Mouse (Mus musculus): ENCODE measurements around the gene Tle4.
"Not testable (repeated sequence)": the region's sequence is repeated elsewhere in the genome, so short reads cannot be mapped to it uniquely, and the experiment has no call there.

Gene Tle4

DNA sequence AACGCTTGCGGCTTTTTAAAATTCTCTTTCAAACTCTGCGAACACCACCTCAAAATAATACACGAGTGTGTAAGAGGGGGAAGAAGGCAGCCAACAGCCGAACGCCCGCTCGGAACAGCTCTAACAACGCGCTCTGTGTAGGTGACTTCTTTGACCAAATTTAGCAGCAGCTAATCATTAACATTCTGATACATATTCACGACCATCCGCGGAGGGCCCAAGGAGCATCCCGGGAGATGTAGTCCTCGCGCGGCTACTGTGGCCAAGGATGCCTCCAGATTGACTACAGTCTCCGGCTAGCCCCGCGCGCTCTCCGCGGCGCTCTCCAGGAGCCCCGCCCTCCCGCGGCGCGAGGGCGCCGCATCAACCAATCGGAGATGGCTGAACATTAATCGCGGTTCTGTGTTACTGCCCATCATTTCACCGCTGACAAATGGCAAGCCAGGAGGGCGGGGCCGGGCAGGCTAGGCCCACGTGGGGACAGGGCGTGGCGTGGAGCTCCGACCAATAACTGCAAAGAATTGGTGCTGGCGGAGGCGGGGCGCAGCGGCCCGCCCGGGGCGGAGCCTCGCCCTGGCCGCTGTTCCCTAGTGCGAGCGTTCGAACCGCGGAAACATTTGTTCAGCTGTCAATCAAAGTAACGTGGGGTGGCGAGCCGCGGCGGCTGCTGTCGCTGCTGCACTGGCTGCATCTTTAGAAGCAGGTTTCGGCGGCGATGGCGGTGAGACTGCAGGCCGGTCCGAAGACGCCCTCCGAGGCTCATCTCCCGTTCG lies at the start of gene Tle4:
Tle4 (minus strand) TSS at position 135 of the 773 bp plus-strand sequence.
- peak; percentile 100 for DNase-seq (ENCODE audit: low spot score)

DNA sequence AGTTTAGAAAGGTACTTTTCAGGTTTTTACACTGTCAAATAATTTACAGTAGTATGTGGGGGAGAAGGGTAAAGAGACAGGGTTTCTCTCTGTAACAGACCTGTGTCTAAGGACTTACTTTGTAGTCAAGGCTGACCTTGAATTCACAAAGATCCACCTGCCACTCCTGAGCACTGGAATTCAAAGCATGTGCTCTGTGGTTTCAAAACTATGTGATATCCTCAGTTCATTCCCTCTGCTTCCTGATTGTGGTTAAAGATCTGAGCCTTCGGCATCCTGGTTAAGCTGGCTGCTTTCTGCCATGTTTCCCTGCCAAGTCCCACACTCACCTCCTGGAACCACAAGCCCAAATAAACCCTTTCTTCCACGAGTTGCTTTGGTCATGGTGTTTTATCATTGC lies 47.8 kb upstream of the Tle4 start:
- no peak for DNase-seq (ENCODE audit: low spot score)

- no peak for DNase-seq (ENCODE audit: low spot score)
Observed at GRCm38 (mm10) chr19:14644756-14645155, 46.9 kb upstream of the Tle4 start.

DNA sequence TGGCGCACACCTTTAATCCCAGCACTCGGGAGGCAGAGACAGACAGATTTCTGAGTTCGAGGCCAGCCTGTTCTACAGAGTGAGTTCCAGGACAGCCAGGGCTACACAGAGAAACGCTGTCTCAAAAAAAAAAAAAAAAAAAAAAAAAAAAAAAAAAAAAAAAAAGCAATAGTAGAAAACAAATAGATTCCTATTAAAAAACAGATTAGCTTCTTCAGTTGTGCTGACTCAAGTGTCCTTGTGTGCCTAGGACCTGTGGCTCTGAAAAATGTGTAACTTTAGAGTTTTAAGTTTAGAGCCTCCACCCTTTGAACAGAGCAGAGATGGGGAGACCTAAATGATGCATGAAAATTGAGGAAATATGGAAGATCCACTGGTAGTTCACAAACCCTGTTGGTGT lies 45.2 kb upstream of the Tle4 start:
- not testable (repeated sequence) for DNase-seq (ENCODE audit: low spot score)

GRCm38 (mm10) chr19:14642663-14643062 lies 44.8 kb upstream of the Tle4 start:
- no peak for DNase-seq (ENCODE audit: low spot score)

GRCm38 (mm10) chr19:14635213-14635928 lies 37.5 kb upstream of the Tle4 start:
- peak; percentile 52 for DNase-seq (ENCODE audit: low spot score)

GRCm38 (mm10) chr19:14623355-14623754 lies 25.5 kb upstream of the Tle4 start:
- no peak for DNase-seq (ENCODE audit: low spot score)

DNA sequence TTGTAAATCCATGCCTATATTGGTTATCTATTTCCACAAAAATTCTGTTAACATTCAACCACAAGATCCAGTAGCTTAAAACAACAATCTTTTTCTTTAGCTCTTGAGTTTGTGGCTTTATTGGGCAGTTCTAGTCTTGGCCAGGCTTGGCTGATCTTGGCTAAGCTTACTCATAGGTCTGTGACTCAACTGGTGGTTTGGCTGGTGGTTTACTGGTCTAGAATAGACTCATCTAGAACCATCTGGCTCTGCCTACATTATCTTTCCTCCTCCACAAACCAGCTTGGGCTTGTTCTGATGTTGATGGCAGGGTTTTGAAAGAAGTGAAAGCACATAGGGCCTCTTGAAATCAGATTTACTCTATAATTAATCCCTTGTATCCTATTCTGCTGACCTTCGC lies 22.7 kb upstream of the Tle4 start:
- DNase-seq (ENCODE audit: low spot score) = no peak

DNA sequence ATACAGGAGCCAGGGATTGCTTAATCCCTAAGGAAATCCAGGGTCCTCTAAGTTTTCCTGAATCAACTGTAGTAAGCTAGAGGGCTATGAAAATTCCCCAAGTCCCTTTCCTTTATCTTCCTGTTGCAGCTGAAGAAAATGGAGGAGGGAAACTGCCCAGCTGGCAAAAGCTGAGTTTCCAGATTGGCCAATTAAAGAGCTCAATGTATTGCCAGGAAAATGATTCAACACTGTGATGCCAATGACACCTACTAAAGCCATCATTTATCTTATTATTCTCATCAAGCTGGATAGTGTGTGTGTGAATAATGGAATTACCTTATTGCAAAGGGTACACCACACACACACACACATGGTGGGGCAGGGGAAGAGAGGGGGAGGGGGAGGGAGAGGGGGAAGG lies 22.0 kb upstream of the Tle4 start:
- DNase-seq (ENCODE audit: low spot score) = no peak

DNA sequence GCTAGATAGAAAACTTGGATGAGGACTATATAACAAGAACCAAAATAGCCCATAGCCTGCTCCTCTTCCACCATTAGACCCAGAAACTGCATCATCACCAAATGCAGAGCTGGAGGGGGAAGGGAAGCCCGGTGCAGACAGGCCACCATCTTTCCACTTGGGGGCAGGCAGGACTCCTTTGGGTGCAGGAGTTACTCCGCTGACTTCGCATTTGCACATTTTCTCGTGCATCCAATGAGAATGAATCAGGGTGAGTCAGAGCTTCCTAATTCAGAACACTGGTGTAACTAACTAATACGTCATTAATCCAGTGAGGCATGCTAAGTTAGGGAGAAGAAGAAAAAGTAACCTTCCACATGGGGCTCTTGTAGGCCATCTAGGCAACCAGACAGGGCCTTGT lies 17.0 kb upstream of the Tle4 start:
- DNase-seq (ENCODE audit: low spot score) = no peak

DNA sequence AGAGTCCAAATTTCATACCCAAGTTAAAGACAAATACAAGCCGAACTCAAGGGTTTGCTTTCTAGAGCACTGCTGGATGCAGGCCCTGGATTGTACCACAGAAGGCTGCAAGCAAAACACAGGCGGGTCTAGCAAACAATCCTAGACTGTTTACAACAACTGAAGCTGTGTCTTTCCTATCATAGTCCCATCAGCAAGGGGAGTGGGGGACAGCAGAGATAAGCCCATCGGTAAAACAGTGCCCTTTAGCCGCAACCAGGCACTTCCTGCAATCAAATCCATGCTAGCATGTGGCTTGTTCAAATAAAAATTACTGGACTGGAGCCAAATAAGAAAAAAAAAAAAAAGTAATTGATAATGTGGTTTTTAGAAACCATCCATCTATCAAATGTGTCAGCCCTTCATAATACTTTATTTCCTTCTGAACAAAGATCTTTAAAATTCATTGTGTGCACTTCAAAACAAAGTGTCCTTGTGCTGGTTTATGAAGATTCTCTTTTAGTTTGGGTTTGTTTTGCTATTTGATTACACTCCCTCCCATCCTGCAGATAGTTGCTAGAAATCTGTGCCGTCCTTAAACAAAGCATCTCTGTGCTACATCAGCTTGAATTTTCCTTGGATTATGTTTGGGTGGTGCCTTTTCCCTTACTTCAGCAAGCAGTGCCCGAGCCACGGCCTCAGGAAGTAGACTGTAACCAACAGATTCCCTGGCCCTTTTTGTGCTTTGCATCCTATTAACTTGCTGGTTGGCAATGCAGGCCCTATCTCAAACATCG lies 12.9 kb upstream of the Tle4 start:
- DNase-seq (ENCODE audit: low spot score) = no peak

- no peak for DNase-seq (ENCODE audit: low spot score)
Observed at GRCm38 (mm10) chr19:14600841-14601240, 3.0 kb upstream of the Tle4 start.

GRCm38 (mm10) chr19:14600354-14600753 lies 2.5 kb upstream of the Tle4 start:
- DNase-seq (ENCODE audit: low spot score) = no peak

DNA sequence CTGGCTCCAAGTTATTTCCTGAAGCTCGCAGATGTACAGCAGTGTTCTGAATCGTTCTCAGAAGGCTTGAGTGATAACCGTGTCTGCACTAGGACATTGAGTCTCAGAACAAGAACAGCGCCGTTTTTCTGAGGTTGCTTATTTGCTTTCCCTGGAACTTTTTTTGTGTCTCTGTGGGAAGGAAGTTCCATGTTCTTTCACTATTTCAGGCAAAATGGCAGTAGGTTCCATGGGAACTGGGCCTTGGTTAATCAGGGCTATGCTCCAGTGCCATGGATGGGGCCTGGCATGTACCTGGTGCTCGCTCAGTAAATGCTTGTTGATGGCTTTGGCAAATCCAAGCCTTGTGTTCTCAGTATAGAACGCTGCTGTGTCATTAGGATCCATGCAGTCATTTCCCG lies 2.0 kb upstream of the Tle4 start:
- no peak for DNase-seq (ENCODE audit: low spot score)

DNA sequence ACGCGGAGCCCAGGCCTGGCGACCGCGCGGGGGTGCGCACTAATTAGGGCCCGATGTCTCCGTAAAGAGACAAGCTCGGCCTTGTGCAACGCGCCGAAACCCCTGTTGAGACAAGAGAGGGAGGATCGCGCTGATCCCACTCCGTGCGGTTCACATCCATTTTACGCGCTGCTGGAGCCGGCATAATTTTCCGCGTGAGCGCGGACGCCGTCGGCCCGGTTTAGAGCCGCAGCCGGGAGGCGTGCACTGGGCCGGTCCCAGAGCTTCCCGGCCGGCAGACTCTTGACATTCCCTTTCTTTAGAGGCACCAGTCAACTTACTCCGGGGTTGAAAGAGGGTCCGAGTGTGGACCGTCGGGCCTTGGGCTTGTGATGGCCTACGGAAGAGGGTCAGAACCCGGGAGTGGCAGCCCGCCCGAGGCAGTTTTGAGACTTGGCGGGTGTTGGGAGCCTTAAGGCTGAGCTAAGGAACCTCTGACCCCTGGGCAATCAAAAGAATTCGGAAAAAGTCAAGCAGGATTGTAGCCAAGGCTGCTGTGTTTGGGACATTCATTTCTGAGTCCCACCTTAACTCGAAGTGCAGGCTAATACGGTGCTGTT lies 938 bp upstream of the Tle4 start:
- DNase-seq (ENCODE audit: low spot score) = no peak

- peak; percentile 71 for DNase-seq (ENCODE audit: low spot score)
Observed at GRCm38 (mm10) chr19:14596941-14597916, 622 bp downstream of the Tle4 start.

DNA sequence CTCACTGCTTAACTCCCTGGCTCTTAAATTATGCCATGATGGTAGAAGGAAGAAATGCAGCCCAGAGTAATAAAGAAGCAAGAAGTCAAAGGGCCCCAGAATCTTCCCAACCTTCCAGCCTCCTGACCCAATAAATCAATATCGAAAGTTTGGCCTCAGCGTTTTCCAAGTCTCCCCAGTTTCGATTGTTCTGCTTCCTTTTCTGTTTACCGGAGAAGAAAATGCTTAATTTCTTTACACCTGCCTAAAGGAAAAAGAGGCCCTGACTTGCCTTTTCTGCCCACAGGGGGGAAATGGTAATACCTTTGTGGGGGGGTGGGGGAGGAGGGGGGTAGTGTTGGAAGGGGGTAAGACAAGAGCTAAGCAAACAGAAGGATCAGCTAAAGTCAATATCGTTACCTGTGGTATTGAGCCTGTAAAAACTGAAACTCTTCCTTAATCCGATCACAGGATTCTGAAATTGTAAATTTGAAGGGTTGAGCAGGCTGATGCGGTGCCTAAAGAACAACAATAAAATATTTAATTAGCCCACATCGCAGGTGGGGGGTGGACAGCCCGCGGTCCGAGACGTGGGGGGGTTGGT lies 1.4 kb downstream of the Tle4 start:
- no peak for DNase-seq (ENCODE audit: low spot score)

DNA sequence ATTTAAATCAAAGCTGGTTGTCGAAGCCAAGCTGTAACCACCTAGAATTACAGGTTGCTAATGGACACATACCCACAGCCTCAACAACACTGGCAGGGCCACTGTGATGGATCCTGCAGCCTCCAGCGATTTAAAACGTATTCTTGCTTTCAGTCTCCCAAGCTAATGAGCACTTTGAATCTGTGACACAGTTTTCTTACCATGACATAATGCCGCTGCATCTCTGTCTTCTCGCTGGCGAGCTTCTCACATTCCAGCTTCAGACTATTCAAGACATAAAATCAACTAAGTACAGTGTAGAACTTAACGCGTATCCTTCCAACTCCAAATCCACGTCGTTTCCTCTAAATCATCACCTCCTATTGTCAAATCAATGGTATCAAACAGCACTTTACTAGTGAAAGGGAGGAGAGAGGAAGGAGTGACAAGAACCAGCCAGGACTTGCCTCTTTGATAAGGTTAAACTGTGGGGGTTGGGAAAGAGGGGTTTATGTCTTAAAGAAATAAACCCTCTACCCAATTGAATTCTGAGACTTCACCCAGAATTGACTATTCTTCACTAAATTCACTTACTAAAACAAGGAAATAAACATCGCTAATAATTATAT lies 2.4 kb downstream of the Tle4 start:
- no peak for DNase-seq (ENCODE audit: low spot score)

- DNase-seq (ENCODE audit: low spot score) = no peak
Observed at GRCm38 (mm10) chr19:14594537-14594936, 3.3 kb downstream of the Tle4 start.

GRCm38 (mm10) chr19:14591809-14592535 lies 5.9 kb downstream of the Tle4 start:
- DNase-seq (ENCODE audit: low spot score) = no peak

Measured in testis, postnatal 10 days (tissue).